Mouse (Mus musculus) lung, embryonic 14.5 days (tissue): ENCODE measurements at regions not wholly inside any gene's neighbourhood (a gene's known extent, or its start where the extent isn't known, plus 50 kb on each side); places are given as distances from the start of the nearest gene placed in this dataset.

Source experiments
- ATAC-seq: fragments of 200-750 bp; cut with Nextera tagmentation; 2 replicates; pipeline ENCODE4 v1.8.0; 2017; ENCODE audit warnings: mild to moderate bottlenecking, moderate TSS enrichment, moderate library complexity; ENCODE audit not compliant: insufficient read depth
- DNase-seq: peaks from one replicate; pipeline ENCODE4 v3.0.0-alpha.2; 2015
- H3K27ac ChIP-seq: fragments of 300-500 bp; sonication (generic); 2 replicates; pipeline ENCODE4 v1.5.1; 2014; ENCODE audit warnings: low read depth, mild to moderate bottlenecking, moderate library complexity
- H3K27me3 ChIP-seq: fragments of 300-500 bp; sonication (generic); 2 replicates; pipeline ENCODE4 v1.6.1; 2014; ENCODE audit warnings: low read length, control low read depth; ENCODE audit not compliant: insufficient read depth
- H3K36me3 ChIP-seq: fragments of 300-500 bp; sonication (generic); 2 replicates; pipeline ENCODE4 v1.6.1; 2014; ENCODE audit warnings: control low read depth; ENCODE audit not compliant: insufficient read depth
- H3K4me1 ChIP-seq: fragments of 300-500 bp; sonication (generic); 2 replicates; pipeline ENCODE4 v1.6.1; 2014; ENCODE audit warnings: antibody characterized with exemption, control low read depth; ENCODE audit not compliant: insufficient read depth
- H3K4me2 ChIP-seq: fragments of 300-500 bp; sonication (generic); 2 replicates; pipeline ENCODE4 v1.6.1; 2014; ENCODE audit warnings: mild to moderate bottlenecking
- H3K4me3 ChIP-seq: fragments of 300-500 bp; sonication (generic); 2 replicates; pipeline ENCODE4 v1.5.1; 2014; ENCODE audit warnings: low read depth, low read length
- H3K9ac ChIP-seq: fragments of 300-500 bp; sonication (generic); 2 replicates; pipeline ENCODE4 v1.6.1; 2014
- H3K9me3 ChIP-seq: fragments of 300-500 bp; sonication (generic); 2 replicates; pipeline ENCODE4 v1.6.1; 2016; ENCODE audit warnings: low read depth, low read length, control low read depth
- CTCF ChIP-seq: IDR thresholded peaks from 2 replicates; pipeline ENCODE4 v1.5.1; 2016; ENCODE audit warnings: antibody characterized with exemption, low read depth
- WGBS: fragments of 180-500 bp; shearing (Covaris S2); extraction: QIAGEN DNeasy Blood & Tissue Kit; methylation state at CpG from one replicate; pipeline ENCODE4 v1.1.7; 2014; 5-methylcytosine and 5-hydroxymethylcytosine counted together

DNA sequence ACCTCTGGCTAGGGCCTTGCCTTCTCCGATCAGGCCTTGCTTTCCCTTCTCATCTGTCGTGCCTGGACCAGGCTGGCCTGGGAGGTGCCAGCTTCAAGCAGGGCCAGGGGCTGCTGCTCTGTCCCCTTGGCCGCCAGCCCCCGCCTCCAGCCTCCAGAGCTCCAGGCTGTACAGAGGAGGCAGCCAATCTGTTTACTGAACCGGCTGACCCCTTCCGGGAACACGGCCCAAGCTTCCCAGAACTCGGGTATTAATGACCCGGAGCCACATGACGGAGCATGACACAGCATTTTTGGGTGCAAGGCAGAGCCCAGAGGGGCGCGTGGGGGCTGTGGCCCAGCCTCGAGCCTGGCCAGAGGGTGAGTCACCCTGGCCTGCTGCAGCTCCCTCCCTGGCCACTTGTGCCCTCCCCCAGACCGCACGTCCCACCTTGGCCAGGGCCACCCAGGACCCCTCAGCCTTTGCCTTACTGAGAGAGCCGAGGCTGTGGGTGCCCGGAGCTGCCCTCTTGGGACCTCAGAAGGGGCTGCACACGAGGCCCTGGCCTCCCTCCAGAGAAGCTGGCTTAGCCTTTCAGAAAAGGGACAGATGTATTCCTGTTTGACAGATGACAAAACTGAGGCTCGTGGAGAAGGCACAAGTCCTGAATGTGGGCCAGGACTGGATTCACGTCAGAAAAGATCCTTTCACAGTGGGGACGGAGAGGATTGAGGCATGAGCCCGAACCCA is 75.6 kb upstream of the Tmem189 start:
- no peaks in the 10 kb centered on the region for H3K9me3 ChIP-seq
- H3K4me3 ChIP-seq, result no peak overlapping the region
- peak; percentile 85 for ATAC-seq
- H3K9ac ChIP-seq, result peak overlapping the region; percentile 24; the same call in 1 of the 2 replicates
- H3K4me1 ChIP-seq, result peaks cover 17% of the 10 kb centered on the region
- H3K27me3 ChIP-seq, result no peaks in the 10 kb centered on the region
- 24% methylated on average over 22 of the region's 22 CpGs for WGBS
- no peak for TF ChIP-seq CTCF
- peak; percentile 96 for DNase-seq
- H3K36me3 ChIP-seq, result no peaks in the 10 kb centered on the region
- peak overlapping the region; percentile 21; the same call in 1 of the 2 replicates for H3K4me2 ChIP-seq
- H3K27ac ChIP-seq, result peak overlapping the region; percentile 78

DNA sequence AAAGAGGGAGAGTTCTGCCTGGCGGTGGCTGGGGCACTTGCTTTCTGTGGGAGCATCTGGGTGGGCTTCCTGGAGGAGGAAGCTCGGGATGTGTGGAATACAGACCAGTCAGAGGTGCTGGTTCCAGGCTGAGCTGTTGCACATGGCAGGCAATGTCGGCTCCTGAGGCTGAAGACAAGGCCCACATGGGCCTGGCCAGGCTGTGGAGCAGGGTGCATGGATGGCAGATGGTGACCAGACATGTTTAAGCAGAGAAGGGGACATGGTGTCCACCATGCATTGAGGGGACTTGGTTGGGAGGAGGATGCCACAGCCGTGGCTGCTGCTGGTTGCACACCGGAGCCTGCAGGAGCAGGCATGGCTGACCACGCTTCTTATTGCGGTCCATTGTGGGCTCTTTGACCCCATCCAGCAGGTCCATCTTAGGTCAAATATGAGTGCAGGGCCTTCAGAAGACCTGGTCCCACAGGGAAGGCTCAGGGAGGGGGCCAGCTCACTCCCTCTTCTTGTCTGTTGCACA is 74.3 kb upstream of the Tmem189 start:
- H3K9ac ChIP-seq, result no peak overlapping the region
- DNase-seq (no peak), ATAC-seq (no peak)
- no peak overlapping the region for H3K27ac ChIP-seq
- H3K27me3 ChIP-seq, result no peaks in the 10 kb centered on the region
- H3K36me3 ChIP-seq, result no peaks in the 10 kb centered on the region
- H3K4me3 ChIP-seq, result no peak overlapping the region
- peaks cover 17% of the 10 kb centered on the region for H3K4me1 ChIP-seq
- TF ChIP-seq CTCF, result no peak
- 87% methylated on average over 7 of the region's 7 CpGs for WGBS
- H3K4me2 ChIP-seq, result no peak overlapping the region
- no peaks in the 10 kb centered on the region for H3K9me3 ChIP-seq

DNA sequence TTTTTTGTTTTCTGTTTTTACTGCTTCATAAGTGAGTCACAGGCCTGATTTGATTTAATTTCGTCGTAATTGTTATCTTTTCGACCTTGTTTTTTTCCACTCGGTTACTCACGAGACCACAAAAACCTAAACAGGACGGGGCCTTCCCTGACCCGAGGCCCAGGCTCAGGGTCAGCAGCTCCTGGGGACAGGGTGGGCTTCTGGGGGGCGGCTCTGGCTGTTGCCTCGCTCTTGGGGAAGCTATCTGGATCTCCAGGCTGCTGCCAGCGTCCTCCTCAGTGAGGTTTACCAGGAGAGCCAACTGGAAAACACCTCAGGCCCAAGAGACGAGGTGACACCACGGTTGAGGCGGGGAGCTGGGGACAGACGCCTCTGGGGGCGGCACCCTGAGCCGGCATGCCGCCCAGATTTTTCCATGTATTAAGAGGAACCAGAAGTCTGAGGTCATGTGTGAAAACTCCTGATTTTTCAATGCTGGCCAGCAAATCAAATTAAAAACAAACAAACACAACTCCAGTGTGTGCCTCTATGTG is 71.8 kb upstream of the Tmem189 start:
- H3K4me2 ChIP-seq, result no peak overlapping the region
- H3K4me1 ChIP-seq, result peaks cover 20% of the 10 kb centered on the region
- no peak for DNase-seq
- H3K36me3 ChIP-seq, result no peaks in the 10 kb centered on the region
- H3K9me3 ChIP-seq, result no peaks in the 10 kb centered on the region
- no peak overlapping the region for H3K9ac ChIP-seq
- no peak for TF ChIP-seq CTCF
- WGBS, result 63% methylated on average over 17 of the region's 17 CpGs
- no peak for ATAC-seq
- H3K27ac ChIP-seq, result no peak overlapping the region; the same call in 1 of the 2 replicates
- H3K27me3 ChIP-seq, result no peaks in the 10 kb centered on the region
- H3K4me3 ChIP-seq, result no peak overlapping the region

DNA sequence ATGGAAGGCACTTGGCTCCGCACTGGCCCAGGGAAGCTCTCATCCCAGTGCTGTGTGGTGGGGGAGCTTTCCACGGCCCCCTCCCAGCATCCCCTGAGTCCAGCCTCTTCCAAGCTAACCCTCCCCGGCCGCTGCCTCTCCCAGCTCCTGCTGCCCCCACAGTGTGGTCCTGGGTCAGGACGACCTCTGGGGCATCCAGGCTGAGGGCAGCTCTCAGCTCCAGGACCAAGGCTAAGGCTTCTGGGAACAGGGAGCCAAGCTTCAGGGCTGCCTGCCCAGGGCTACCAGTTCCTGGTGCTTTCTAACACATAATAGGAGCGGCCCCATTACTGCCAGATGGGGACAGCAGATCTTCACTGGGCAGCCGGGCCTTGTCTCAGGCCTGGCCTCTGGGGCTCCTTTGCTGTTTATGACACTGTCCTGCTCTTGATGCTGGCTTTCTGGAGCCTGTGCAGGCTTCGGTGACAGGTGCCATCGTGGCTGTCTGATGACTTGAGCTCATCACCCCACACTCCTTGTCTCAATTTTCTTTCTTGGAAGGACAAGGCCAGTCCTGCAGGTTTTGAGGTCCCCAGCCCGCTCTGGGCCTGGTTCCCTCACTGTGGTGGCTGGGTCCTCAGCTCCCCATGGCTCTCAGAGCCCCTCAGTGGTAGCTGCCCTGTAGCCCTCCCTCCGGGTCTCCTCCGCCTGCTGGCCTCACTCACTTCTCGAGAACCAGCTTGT is 71.2 kb upstream of the Tmem189 start:
- Histone ChIP-seq H3K4me2 (no peak overlapping the region), H3K4me1 (peaks cover 20% of the 10 kb centered on the region), H3K27ac (no peak overlapping the region), H3K4me3 (no peak overlapping the region), H3K9me3 (no peaks in the 10 kb centered on the region), H3K36me3 (no peaks in the 10 kb centered on the region), H3K27me3 (no peaks in the 10 kb centered on the region), H3K9ac (no peak overlapping the region)
- ATAC-seq, result no peak
- DNase-seq, result no peak
- TF ChIP-seq CTCF, result no peak
- WGBS, result 74% methylated on average over 13 of the region's 13 CpGs

DNA sequence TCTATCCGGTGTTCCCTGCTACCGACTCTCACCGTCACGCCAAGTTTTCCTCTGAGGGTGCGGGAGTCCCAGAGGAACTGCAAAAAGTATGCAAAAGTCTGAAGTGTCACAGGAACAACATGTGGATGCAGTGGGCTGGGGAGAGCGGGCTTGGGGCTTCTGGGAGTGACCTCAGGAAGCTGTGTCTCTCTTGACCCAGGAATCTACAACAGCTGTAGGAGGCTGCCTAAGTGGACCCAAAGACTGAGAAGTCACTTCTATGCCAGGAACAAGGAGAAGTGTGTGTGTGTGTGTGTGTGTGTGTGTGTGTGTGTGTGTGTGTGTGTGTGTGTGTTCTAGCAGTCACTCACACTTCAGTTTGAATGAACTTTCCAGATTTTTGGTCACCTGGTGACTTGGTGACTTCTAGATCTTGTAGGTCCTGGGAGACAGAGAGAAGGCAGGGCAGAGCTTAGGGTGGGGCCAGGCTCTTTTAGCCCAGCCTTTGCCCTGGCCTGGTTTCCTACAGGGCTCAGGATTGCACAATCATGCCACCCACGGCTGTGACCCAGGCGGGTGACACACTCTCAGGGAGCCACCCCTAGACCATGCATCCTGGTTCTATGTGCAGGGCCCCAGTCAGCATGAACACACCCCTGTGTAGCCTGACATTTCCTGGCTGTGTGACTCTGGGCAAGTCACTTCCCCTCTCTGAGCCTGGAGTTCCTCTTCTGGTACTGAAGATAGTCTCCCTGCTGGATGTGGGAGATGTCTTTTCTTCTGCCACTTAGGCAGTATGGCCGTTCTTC is 70.2 kb upstream of the Tmem189 start:
- no peak for ATAC-seq
- Histone ChIP-seq H3K36me3 (no peaks in the 10 kb centered on the region), H3K4me1 (peaks cover 12% of the 10 kb centered on the region), H3K27ac (no peak overlapping the region), H3K9ac (no peak overlapping the region), H3K4me2 (no peak overlapping the region), H3K27me3 (no peaks in the 10 kb centered on the region), H3K9me3 (no peaks in the 10 kb centered on the region), H3K4me3 (no peak overlapping the region)
- no peak for DNase-seq
- WGBS, result 85% methylated on average over 9 of the region's 9 CpGs
- TF ChIP-seq CTCF, result no peak

DNA sequence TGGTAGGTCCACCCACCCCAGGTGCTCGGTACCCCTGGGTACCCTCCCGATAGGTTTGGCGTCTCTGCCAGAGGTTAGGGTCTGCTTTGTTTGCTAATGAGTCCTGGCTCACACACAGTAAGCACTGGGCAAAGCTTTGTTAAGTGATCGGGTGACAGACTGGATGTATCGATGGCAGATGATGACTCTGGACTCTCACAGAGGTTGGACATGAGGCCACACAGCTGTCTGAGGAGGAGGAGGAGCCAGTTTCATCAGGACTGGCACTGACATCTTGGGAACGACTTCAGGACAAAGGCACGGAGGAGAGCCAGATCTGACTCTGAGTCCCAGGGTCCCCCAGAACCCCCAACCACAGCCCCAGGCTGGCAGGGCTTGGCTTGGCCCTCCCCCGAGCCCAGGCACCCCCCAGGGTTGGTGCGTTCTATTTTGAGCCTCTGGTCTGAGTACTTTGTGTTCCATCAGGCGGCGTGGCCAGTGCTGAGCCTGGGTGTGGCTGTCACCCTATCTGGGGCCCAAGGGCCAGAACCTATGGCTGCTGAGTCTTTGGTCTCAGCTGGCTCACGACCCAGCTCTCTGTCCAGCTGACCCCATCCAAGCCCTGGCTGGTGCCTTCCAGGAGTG is 67.6 kb upstream of the Tmem189 start:
- Histone ChIP-seq H3K9me3 (no peaks in the 10 kb centered on the region), H3K9ac (no peak overlapping the region), H3K36me3 (no peaks in the 10 kb centered on the region), H3K27ac (peak overlapping the region; percentile 55; the same call in 1 of the 2 replicates), H3K4me2 (no peak overlapping the region), H3K27me3 (no peaks in the 10 kb centered on the region), H3K4me1 (peaks cover 11% of the 10 kb centered on the region; the same call in 1 of the 2 replicates), H3K4me3 (no peak overlapping the region)
- 29% methylated on average over 12 of the region's 12 CpGs for WGBS
- ATAC-seq (peak; percentile 43; the same call in 1 of the 2 replicates), DNase-seq (peak; percentile 65)
- no peak for TF ChIP-seq CTCF
